Mouse (Mus musculus) thymus, adult 2 months (tissue): ENCODE results near the gene Batf2.

ENCODE experiments used
- CTCF ChIP-seq: fragments of 200-500 bp; IDR thresholded peaks from 2 replicates; pipeline ENCODE4 v1.5.1; 2012; ENCODE audit warnings: mild to moderate bottlenecking, control low read depth, low read length, moderate library complexity, borderline replicate concordance; ENCODE audit not compliant: control insufficient read depth, poor library complexity, insufficient read depth; ENCODE audit errors: extremely low read depth
- POLR2A ChIP-seq: fragments of 200-500 bp; IDR thresholded peaks from 2 replicates; pipeline ENCODE4 v1.6.1; 2012; ENCODE audit warnings: mild to moderate bottlenecking, low read length, control low read depth, moderate library complexity; ENCODE audit not compliant: control insufficient read depth, poor library complexity, insufficient read depth; ENCODE audit errors: extremely low read depth

GRCm38 (mm10) chr19:6141394-6141749, 589 bp downstream of the Batf2 start, which contains the start of gene Arl2:
- no peak; the same call in 1 of the 2 replicates for TF ChIP-seq CTCF
- TF ChIP-seq POLR2A = no peak
